Mouse (Mus musculus): Measurements from ENCODE around the gene Slc13a2. TPM values are rescaled to one million over a fixed set of nuclear protein-coding genes. Genes with fewer than 3 reads are reported as not detected.

The Slc13a2 gene
- total RNA-seq (2015), result 0.10 and 1.0 TPM in 2 replicates
- 0.04 and 0.44 TPM in 2 replicates for total RNA-seq (2017)

GRCm38 (mm10) chr11:78422055-78422819 is at the start of gene Slc13a2:
Gene Slc13a2 (minus strand): TSS chr11:78422217.
- peak; percentile 20; the same call in 1 of the 2 replicates for ATAC-seq (replicated peaks; ENCODE audit: poor library complexity)

- no peak for ATAC-seq (replicated peaks; ENCODE audit: poor library complexity)
Measured at GRCm38 (mm10) chr11:78471326-78472103, 49.5 kb upstream of the Slc13a2 start.

GRCm38 (mm10) chr11:78467932-78468331 is 45.9 kb upstream of the Slc13a2 start:
- no peak for ATAC-seq (replicated peaks; ENCODE audit: poor library complexity)

- no peak for ATAC-seq (replicated peaks; ENCODE audit: poor library complexity)
Measured at GRCm38 (mm10) chr11:78467515-78467914, 45.5 kb upstream of the Slc13a2 start.

GRCm38 (mm10) chr11:78466242-78466912 is 44.4 kb upstream of the Slc13a2 start:
- ATAC-seq (replicated peaks; ENCODE audit: poor library complexity), result no peak

- ATAC-seq (replicated peaks; ENCODE audit: poor library complexity), result peak; percentile 92
Measured at GRCm38 (mm10) chr11:78465568-78466180, 43.7 kb upstream of the Slc13a2 start, which contains the start of gene Slc46a1. Gene Slc46a1 (plus strand): TSS chr11:78465697.

GRCm38 (mm10) chr11:78465116-78465515 is 43.1 kb upstream of the Slc13a2 start:
- ATAC-seq (replicated peaks; ENCODE audit: poor library complexity), result no peak

- ATAC-seq (replicated peaks; ENCODE audit: poor library complexity), result no peak
Measured at GRCm38 (mm10) chr11:78463286-78464036, 41.4 kb upstream of the Slc13a2 start.

GRCm38 (mm10) chr11:78462669-78463068 is 40.7 kb upstream of the Slc13a2 start:
- no peak for ATAC-seq (replicated peaks; ENCODE audit: poor library complexity)

- ATAC-seq (replicated peaks; ENCODE audit: poor library complexity), result no peak
Measured at GRCm38 (mm10) chr11:78461894-78462293, 39.9 kb upstream of the Slc13a2 start.

- peak; percentile 80 for ATAC-seq (replicated peaks; ENCODE audit: poor library complexity)
Measured at GRCm38 (mm10) chr11:78458740-78459139, 36.7 kb upstream of the Slc13a2 start.

GRCm38 (mm10) chr11:78455308-78455707 is 33.3 kb upstream of the Slc13a2 start:
- peak; percentile 77 for ATAC-seq (replicated peaks; ENCODE audit: poor library complexity)

GRCm38 (mm10) chr11:78454276-78454675 is 32.3 kb upstream of the Slc13a2 start:
- no peak for ATAC-seq (replicated peaks; ENCODE audit: poor library complexity)

GRCm38 (mm10) chr11:78453675-78454074 is 31.7 kb upstream of the Slc13a2 start:
- no peak for ATAC-seq (replicated peaks; ENCODE audit: poor library complexity)

GRCm38 (mm10) chr11:78450337-78450736 is 28.3 kb upstream of the Slc13a2 start:
- ATAC-seq (replicated peaks; ENCODE audit: poor library complexity), result no peak

GRCm38 (mm10) chr11:78448242-78448641 is 26.2 kb upstream of the Slc13a2 start:
- no peak for ATAC-seq (replicated peaks; ENCODE audit: poor library complexity)

GRCm38 (mm10) chr11:78447168-78447567 is 25.2 kb upstream of the Slc13a2 start:
- ATAC-seq (replicated peaks; ENCODE audit: poor library complexity), result no peak

- ATAC-seq (replicated peaks; ENCODE audit: poor library complexity), result no peak
Measured at GRCm38 (mm10) chr11:78443115-78443514, 21.1 kb upstream of the Slc13a2 start.

- ATAC-seq (replicated peaks; ENCODE audit: poor library complexity), result no peak
Measured at GRCm38 (mm10) chr11:78438399-78438930, 16.4 kb upstream of the Slc13a2 start.

- no peak for ATAC-seq (replicated peaks; ENCODE audit: poor library complexity)
Measured at GRCm38 (mm10) chr11:78437182-78437581, 15.2 kb upstream of the Slc13a2 start.

Measured in megakaryocyte progenitor cell, adult 5-6 weeks (primary cell).